Mouse (Mus musculus) liver, embryonic 11.5 days (tissue): ENCODE results near the gene Gbp4. TPM values are rescaled to one million over a fixed set of nuclear protein-coding genes. Genes with fewer than 3 reads are reported as not detected.
"Not testable (repeated sequence)": the region's sequence is repeated elsewhere in the genome, so short reads cannot be mapped to it uniquely, and the experiment has no call there.

Source experiments
- ATAC-seq: fragments of 200-750 bp; cut with Nextera tagmentation; replicated peaks from 2 replicates; pipeline ENCODE4 v1.8.0; 2017; ENCODE audit warnings: moderate number of reproducible peaks, mild to moderate bottlenecking, moderate TSS enrichment, moderate library complexity; ENCODE audit not compliant: low FRiP score
- DNase-seq: peaks from one replicate; pipeline ENCODE4 v3.0.0-alpha.2; 2017; ENCODE audit warnings: low spot score
- H3K27ac ChIP-seq: fragments of 300-500 bp; sonication (generic); 2 replicates; pipeline ENCODE4 v1.5.1; 2014; ENCODE audit warnings: mild to moderate bottlenecking, low read depth, low read length, control low read depth
- H3K27me3 ChIP-seq: fragments of 300-500 bp; sonication (generic); replicated peaks from 2 replicates; pipeline ENCODE4 v1.6.1; 2014; ENCODE audit warnings: low read length, mixed read lengths; ENCODE audit not compliant: control insufficient read depth, insufficient read depth
- H3K36me3 ChIP-seq: fragments of 300-500 bp; sonication (generic); 2 replicates; pipeline ENCODE4 v1.6.1; 2014; ENCODE audit warnings: mild to moderate bottlenecking, low read length, moderate library complexity, mixed read lengths; ENCODE audit not compliant: control insufficient read depth, insufficient read depth
- H3K4me1 ChIP-seq: fragments of 300-500 bp; sonication (generic); replicated peaks from 2 replicates; pipeline ENCODE4 v1.6.1; 2014; ENCODE audit warnings: low read length, mixed read lengths; ENCODE audit not compliant: control insufficient read depth, insufficient read depth
- H3K4me2 ChIP-seq: fragments of 300-500 bp; sonication (generic); 2 replicates; pipeline ENCODE4 v1.6.1; 2014; ENCODE audit warnings: mild to moderate bottlenecking, control low read depth, moderate library complexity
- H3K4me3 ChIP-seq: fragments of 300-500 bp; sonication (generic); 2 replicates; pipeline ENCODE4 v1.5.1; 2014; ENCODE audit warnings: low read depth, low read length, control low read depth
- H3K9ac ChIP-seq: fragments of 300-500 bp; sonication (generic); 2 replicates; pipeline ENCODE4 v1.6.1; 2014; ENCODE audit warnings: low read depth, low read length, control low read depth
- H3K9me3 ChIP-seq: fragments of 300-500 bp; sonication (generic); 2 replicates; pipeline ENCODE4 v1.6.1; 2016; ENCODE audit warnings: low read length, inconsistent platforms, mixed read lengths; ENCODE audit not compliant: control insufficient read depth
- WGBS: fragments of 180-500 bp; shearing (Covaris S2); extraction: QIAGEN DNeasy Blood & Tissue Kit; methylation state at CpG from one replicate; pipeline ENCODE4 v1.1.7; 2014; 5-methylcytosine and 5-hydroxymethylcytosine counted together
- polyA plus RNA-seq: library from polyadenylated mRNA; unstranded; fragments of >200 nt; fragmentation: Nextera tagmentation; extraction: Ambion mirVana; gene quantifications from 2 replicates; pipeline ENCODE4 v1.2.1, GENCODE M21; 2014

Gbp4 gene
- polyA plus RNA-seq, 1 experiment from 2014 or later = 1.8 TPM

DNA sequence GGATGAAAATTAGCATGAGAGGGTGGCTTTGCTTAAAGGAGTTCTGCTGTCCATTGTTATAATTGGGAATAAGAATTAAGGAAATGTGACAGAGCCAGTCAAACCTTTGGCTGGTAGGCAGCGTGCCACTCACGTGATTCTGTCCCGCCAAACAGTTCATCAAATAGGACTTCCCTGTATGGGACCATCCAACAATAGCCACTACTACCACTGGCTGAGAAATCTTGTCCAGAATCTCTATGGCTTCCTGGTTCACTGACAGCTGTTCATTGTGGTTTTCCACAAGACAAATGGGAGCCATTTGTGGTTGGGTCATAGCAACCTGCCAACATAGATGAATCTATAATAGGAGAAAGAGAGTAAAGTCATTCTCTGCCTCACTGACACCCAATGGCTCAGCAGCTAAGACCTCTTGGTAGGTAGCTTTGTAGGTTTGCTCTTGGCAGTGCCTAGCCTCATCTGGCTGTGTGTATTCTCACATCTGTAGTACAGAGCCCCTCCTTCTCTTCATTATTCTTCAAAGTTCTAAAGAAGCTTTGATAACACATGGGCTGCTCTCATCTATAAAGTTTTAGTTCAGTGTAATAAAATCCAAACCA, 2.6 kb downstream of the Gbp4 start:
- not testable (repeated sequence) for H3K4me2 ChIP-seq, H3K4me1 ChIP-seq, H3K27me3 ChIP-seq, H3K9me3 ChIP-seq, H3K4me3 ChIP-seq, H3K27ac ChIP-seq, H3K36me3 ChIP-seq, DNase-seq, H3K9ac ChIP-seq, ATAC-seq
- WGBS = 56% methylated on average over 3 of the region's 3 CpGs

- not testable (repeated sequence) for H3K9ac ChIP-seq, H3K27me3 ChIP-seq, H3K9me3 ChIP-seq, H3K4me2 ChIP-seq, H3K27ac ChIP-seq, H3K4me1 ChIP-seq, ATAC-seq, H3K4me3 ChIP-seq, DNase-seq, H3K36me3 ChIP-seq
- 69% methylated on average over 6 of the region's 6 CpGs for WGBS
Measured at GRCm38 (mm10) chr5:105121731-105122130, 17.7 kb downstream of the Gbp4 start.

- no peak overlapping the region for H3K4me3 ChIP-seq
- H3K27me3 ChIP-seq = no peaks in the 10 kb centered on the region
- no peaks in the 10 kb centered on the region for H3K9me3 ChIP-seq
- WGBS = 54% methylated on average over 2 of the region's 2 CpGs
- no peak overlapping the region for H3K9ac ChIP-seq
- no peaks in the 10 kb centered on the region for H3K36me3 ChIP-seq
- no peak overlapping the region for H3K27ac ChIP-seq
- ATAC-seq = no peak
- no peaks in the 10 kb centered on the region for H3K4me1 ChIP-seq
- H3K4me2 ChIP-seq = no peak overlapping the region
- DNase-seq = no peak
Measured at GRCm38 (mm10) chr5:105115740-105116139, 23.6 kb downstream of the Gbp4 start.

GRCm38 (mm10) chr5:105114696-105115095, 24.7 kb downstream of the Gbp4 start:
- no peak for ATAC-seq
- H3K36me3 ChIP-seq = no peaks in the 10 kb centered on the region
- no peak overlapping the region for H3K4me3 ChIP-seq
- H3K27ac ChIP-seq = no peak overlapping the region
- no peak overlapping the region for H3K9ac ChIP-seq
- WGBS = 85% methylated on average over 2 of the region's 2 CpGs
- H3K9me3 ChIP-seq = no peaks in the 10 kb centered on the region
- H3K27me3 ChIP-seq = no peaks in the 10 kb centered on the region
- no peaks in the 10 kb centered on the region for H3K4me1 ChIP-seq
- H3K4me2 ChIP-seq = no peak overlapping the region
- DNase-seq = no peak

- 84% methylated on average over 5 of the region's 5 CpGs for WGBS
- H3K27me3 ChIP-seq = no peaks in the 10 kb centered on the region
- no peak overlapping the region for H3K27ac ChIP-seq
- no peaks in the 10 kb centered on the region for H3K9me3 ChIP-seq
- H3K36me3 ChIP-seq = no peaks in the 10 kb centered on the region
- H3K9ac ChIP-seq = no peak overlapping the region
- no peak overlapping the region for H3K4me3 ChIP-seq
- H3K4me1 ChIP-seq = no peaks in the 10 kb centered on the region; the same call in 1 of the 2 replicates
- H3K4me2 ChIP-seq = no peak overlapping the region
- no peak for DNase-seq
- no peak for ATAC-seq
Measured at GRCm38 (mm10) chr5:105113656-105114055, 25.7 kb downstream of the Gbp4 start.

- H3K4me1 ChIP-seq, H3K36me3 ChIP-seq, H3K4me2 ChIP-seq, H3K9me3 ChIP-seq, H3K27ac ChIP-seq, H3K9ac ChIP-seq, H3K4me3 ChIP-seq, DNase-seq, H3K27me3 ChIP-seq: not testable (repeated sequence)
- ATAC-seq = peak; percentile 57
- 5% methylated on average over 4 of the region's 4 CpGs for WGBS
Measured at GRCm38 (mm10) chr5:105110271-105110852, 29.0 kb downstream of the Gbp4 start.

DNA sequence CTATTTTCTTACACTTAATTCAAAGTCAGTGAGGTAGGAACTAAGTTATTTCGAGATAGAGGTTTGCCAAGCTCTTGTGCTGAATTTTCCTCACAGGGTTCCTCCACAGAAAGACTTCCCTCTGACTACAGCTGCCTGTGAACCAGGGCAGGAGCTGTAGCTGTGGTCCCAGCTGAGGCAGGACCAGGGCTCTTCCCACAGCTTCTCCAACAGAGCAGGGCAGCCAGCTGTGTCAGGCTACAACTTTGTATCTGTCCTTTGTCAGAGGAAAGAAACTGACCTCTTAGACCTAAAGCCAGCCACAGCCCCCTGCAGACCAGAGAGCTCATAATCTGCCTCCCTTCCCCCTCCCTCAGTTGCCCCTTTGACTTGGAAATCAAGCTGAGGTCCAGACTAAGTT, 29.6 kb downstream of the Gbp4 start:
- not testable (repeated sequence) for DNase-seq, H3K4me1 ChIP-seq
- 31% methylated on average over 1 of the region's 1 CpGs for WGBS

GRCm38 (mm10) chr5:105105689-105106088, 33.7 kb downstream of the Gbp4 start:
- not testable (repeated sequence) for DNase-seq, H3K4me1 ChIP-seq, ATAC-seq, H3K27ac ChIP-seq, H3K9ac ChIP-seq, H3K36me3 ChIP-seq, H3K9me3 ChIP-seq, H3K4me3 ChIP-seq, H3K4me2 ChIP-seq, H3K27me3 ChIP-seq
- 37% methylated on average over 2 of the region's 2 CpGs for WGBS

More for the DNA sequence above, 29.6 kb downstream of the Gbp4 start:
- H3K4me2 ChIP-seq, H3K27ac ChIP-seq, H3K9ac ChIP-seq, H3K9me3 ChIP-seq, ATAC-seq, H3K27me3 ChIP-seq, H3K36me3 ChIP-seq, H3K4me3 ChIP-seq: not testable (repeated sequence)

- Histone ChIP-seq H3K36me3 (no peaks in the 10 kb centered on the region), H3K9me3 (no peaks in the 10 kb centered on the region), H3K9ac (no peak overlapping the region), H3K27me3 (no peaks in the 10 kb centered on the region), H3K4me1 (no peaks in the 10 kb centered on the region), H3K4me2 (no peak overlapping the region), H3K4me3 (no peak overlapping the region), H3K27ac (no peak overlapping the region)
- no peak for DNase-seq
- no peak for ATAC-seq
Measured at GRCm38 (mm10) chr5:105081900-105082299, 57.5 kb downstream of the Gbp4 start.
